Comparison of ENCODE assay signal across 12 mouse cellular contexts in the genomic region with DNA sequence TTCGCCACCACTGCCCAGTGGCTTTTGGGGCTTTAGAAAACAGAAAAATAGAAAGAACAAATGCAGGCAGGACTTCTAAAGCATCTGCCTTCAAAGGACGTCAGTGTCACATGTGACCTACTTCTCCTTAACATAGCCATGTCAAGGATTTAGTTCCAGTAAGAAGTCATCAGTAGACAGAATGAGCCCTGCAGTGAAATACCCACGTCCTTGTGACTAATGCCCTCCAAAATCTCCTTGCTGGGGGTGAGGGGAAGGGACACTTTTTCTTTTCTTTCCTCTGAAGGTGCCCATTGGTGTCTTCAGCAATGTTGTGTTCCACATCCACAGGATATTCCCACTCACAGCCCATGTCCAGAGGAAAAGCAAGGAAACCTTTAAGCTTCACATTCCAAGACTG.
"Had no signal": no experiment of that assay in that cellular context is flagged by ENCODE, and none has a peak within 500 bp of the region (broad histone marks: within the 10 kb centered on the region; RNA-seq: fewer than 3 reads in every experiment).

No protein-coding gene starts in this region.

- H3K4me3 ChIP-seq: left cerebral cortex, adult 2 months; liver, embryonic 13.5 days had no signal

- H3K9ac ChIP-seq: liver, embryonic 13.5 days had no signal

- H3K4me2 ChIP-seq: liver, embryonic 13.5 days; midbrain, embryonic 11.5 days had no signal

- DNase-seq: kidney, postnatal 36 days; layer of hippocampus, postnatal 36 days; liver, embryonic 13.5 days; lung, adult 2 months; lung, postnatal 14 days; lung, postnatal 4 days; midbrain, embryonic 14.5 days; thymus, adult 18-20 months; thymus, postnatal 36 days had no signal

- H3K36me3 ChIP-seq: liver, embryonic 13.5 days had no signal

- H3K27me3 ChIP-seq: liver, embryonic 13.5 days had no signal

- H3K27ac ChIP-seq: kidney, postnatal 0 days; left cerebral cortex, adult 2 months; liver, embryonic 13.5 days had no signal
